In genomic region chr11:96666924-96667323, GRCm38 (mm10) we compare ENCODE assay signal across 9 mouse cellular contexts.
DNase-seq lines count a peak whose midpoint lies in the region; ATAC-seq and TF ChIP-seq lines count a peak whose summit lies in the region.
"Had no signal": no experiment of that assay in that cellular context is flagged by ENCODE, and none has a peak within 500 bp of the region (broad histone marks: within the 10 kb centered on the region; RNA-seq: fewer than 3 reads in every experiment).

No protein-coding gene starts in this region.

- no peaks in the 10 kb centered on the region for H3K9me3 ChIP-seq in lung, embryonic 14.5 days (ENCODE audit: low read depth, low read length)
- no peaks in the 10 kb centered on the region for H3K9me3 ChIP-seq in hindbrain, embryonic 16.5 days (ENCODE audit: control insufficient read depth, low read length)
- H3K9me3 ChIP-seq in heart, embryonic 12.5 days (replicated peaks), result no peaks in the 10 kb centered on the region
- H3K9me3 ChIP-seq: heart, embryonic 15.5 days had no signal

- H3K27me3 ChIP-seq in lung, embryonic 14.5 days (ENCODE audit: insufficient read depth, low read length), result no peaks in the 10 kb centered on the region
- H3K27me3 ChIP-seq in hindbrain, embryonic 16.5 days (replicated peaks; ENCODE audit: control insufficient read depth, insufficient read depth, low read length), result no peaks in the 10 kb centered on the region
- peaks cover 9% of the 10 kb centered on the region; the same call in 1 of the 2 replicates for H3K27me3 ChIP-seq in heart, embryonic 12.5 days (replicated peaks)

- H3K4me3 ChIP-seq in lung, embryonic 14.5 days (ENCODE audit: low read depth, low read length), result no peak overlapping the region
- no peak overlapping the region for H3K4me3 ChIP-seq in hindbrain, embryonic 16.5 days (ENCODE audit: low read length)
- no peak overlapping the region for H3K4me3 ChIP-seq in heart, embryonic 12.5 days
- H3K4me3 ChIP-seq: heart, embryonic 15.5 days had no signal

- H3K9ac ChIP-seq in lung, embryonic 14.5 days, result no peak overlapping the region
- H3K9ac ChIP-seq in hindbrain, embryonic 16.5 days (ENCODE audit: low read depth, low read length), result no peak overlapping the region
- H3K9ac ChIP-seq in heart, embryonic 12.5 days, result no peak overlapping the region
- H3K9ac ChIP-seq: heart, embryonic 15.5 days had no signal

- 73% methylated on average over 3 of the region's 3 CpGs for WGBS in lung, embryonic 14.5 days
- WGBS in hindbrain, embryonic 16.5 days, result 83% methylated on average over 3 of the region's 3 CpGs
- 72% methylated on average over 3 of the region's 3 CpGs for WGBS in heart, embryonic 12.5 days

- no peak for TF ChIP-seq CTCF in lung, embryonic 14.5 days (IDR thresholded peaks at IDR 0.05; ENCODE audit: low read depth)

- no peak overlapping the region for H3K4me2 ChIP-seq in lung, embryonic 14.5 days
- H3K4me2 ChIP-seq in hindbrain, embryonic 16.5 days (ENCODE audit: low read length), result no peak overlapping the region
- H3K4me2 ChIP-seq in heart, embryonic 12.5 days, result no peak overlapping the region
- H3K4me2 ChIP-seq: heart, embryonic 15.5 days had no signal

- H3K36me3 ChIP-seq in lung, embryonic 14.5 days (ENCODE audit: insufficient read depth), result no peaks in the 10 kb centered on the region
- no peaks in the 10 kb centered on the region for H3K36me3 ChIP-seq in hindbrain, embryonic 16.5 days (ENCODE audit: control insufficient read depth, insufficient read depth, low read length)
- H3K36me3 ChIP-seq in heart, embryonic 12.5 days, result no peaks in the 10 kb centered on the region
- H3K36me3 ChIP-seq: heart, embryonic 15.5 days had no signal

- 0 out of 2 replicates have a peak, but pooled peaks cover 2% of the 10 kb centered on the region for H3K4me1 ChIP-seq in lung, embryonic 14.5 days (ENCODE audit: insufficient read depth)
- H3K4me1 ChIP-seq in hindbrain, embryonic 16.5 days (ENCODE audit: control insufficient read depth, insufficient read depth, low read depth, low read length), result no peaks in the 10 kb centered on the region
- peaks cover 10% of the 10 kb centered on the region; the same call in 1 of the 2 replicates for H3K4me1 ChIP-seq in heart, embryonic 12.5 days (replicated peaks)

- ATAC-seq in lung, embryonic 14.5 days (ENCODE audit: insufficient read depth), result no peak
- ATAC-seq in granulocyte monocyte progenitor cell, adult 5-6 weeks (replicated peaks; ENCODE audit: poor library complexity, severe bottlenecking), result peak; percentile 52
- ATAC-seq in hindbrain, embryonic 16.5 days, result no peak
- no peak for ATAC-seq in heart, embryonic 12.5 days (ENCODE audit: insufficient number of reproducible peaks, low FRiP score)

- peak; percentile 11 for DNase-seq in lung, embryonic 14.5 days
- no peak for DNase-seq in lung, postnatal 14 days
- DNase-seq in kidney, postnatal 36 days, result peak; percentile 42 to 54
- DNase-seq in thymus, postnatal 0 days (ENCODE audit: low spot score), result peak; percentile 42
- no peak for DNase-seq in embryo, embryonic 10.5 days (ENCODE audit: low spot score)

- H3K27ac ChIP-seq in lung, embryonic 14.5 days (ENCODE audit: low read depth), result no peak overlapping the region
- no peak overlapping the region for H3K27ac ChIP-seq in hindbrain, embryonic 16.5 days (ENCODE audit: low read depth, low read length)
- H3K27ac ChIP-seq in heart, embryonic 12.5 days (ENCODE audit: poor library complexity, severe bottlenecking), result no peak overlapping the region
- H3K27ac ChIP-seq: heart, embryonic 15.5 days had no signal

Comparison
In these comparisons a context has a peak if more than half of its experiments do, and no peak if none do; other contexts are left out.
1. DNase-seq: peak in lung, embryonic 14.5 days (single experiment), kidney, postnatal 36 days (2 of 2) and thymus, postnatal 0 days (single experiment); none in lung, postnatal 14 days (single experiment) and embryo, embryonic 10.5 days (single experiment).